ENCODE assay signal across 15 mouse cellular contexts in genomic region chr2:45118121-45118520, GRCm38 (mm10). TPM values are rescaled to one million over a fixed set of nuclear protein-coding genes. Genes with fewer than 3 reads are reported as not detected.
DNase-seq lines count a peak whose midpoint lies in the region; ATAC-seq and TF ChIP-seq lines count a peak whose summit lies in the region.
"Had no signal": no experiment of that assay in that cellular context is flagged by ENCODE, and none has a peak within 500 bp of the region (broad histone marks: within the 10 kb centered on the region; RNA-seq: fewer than 3 reads in every experiment).

No protein-coding gene starts in this region.

- WGBS in kidney, embryonic 15.5 days: 53% methylated on average over 3 of the region's 3 CpGs
- 43% methylated on average over 3 of the region's 3 CpGs for WGBS in stomach, embryonic 14.5 days

- TF ChIP-seq POLR2A in cortical plate, adult 2 months (IDR thresholded peaks at IDR 0.05; ENCODE audit: extremely low read depth, insufficient read depth, low read length): no peak

- no peak overlapping the region for H3K9ac ChIP-seq in kidney, embryonic 15.5 days
- H3K9ac ChIP-seq in stomach, embryonic 14.5 days (replicated peaks; ENCODE audit: low read depth, low read length): no peak overlapping the region
- H3K9ac ChIP-seq: liver, embryonic 14.5 days had no signal

- H3K4me3 ChIP-seq in kidney, embryonic 15.5 days (replicated peaks): no peak overlapping the region
- H3K4me3 ChIP-seq in megakaryocyte, embryonic 14.5 days (replicated peaks): peak overlapping the region; percentile 56
- no peak overlapping the region; the same call in 1 of the 2 replicates for H3K4me3 ChIP-seq in cortical plate, adult 2 months (ENCODE audit: insufficient read depth, low read length)
- no peak overlapping the region for H3K4me3 ChIP-seq in stomach, embryonic 14.5 days (ENCODE audit: low read depth, low read length)

- H3K9me3 ChIP-seq in kidney, embryonic 15.5 days (replicated peaks): no peaks in the 10 kb centered on the region
- H3K9me3 ChIP-seq in megakaryocyte, embryonic 14.5 days: no peaks in the 10 kb centered on the region
- no peaks in the 10 kb centered on the region for H3K9me3 ChIP-seq in stomach, embryonic 14.5 days (ENCODE audit: control insufficient read depth, low read depth, low read length)

- no peak for ATAC-seq in kidney, embryonic 15.5 days (replicated peaks; ENCODE audit: low FRiP score)
- ATAC-seq in megakaryocyte, adult 5-6 weeks (ENCODE audit: poor library complexity, severe bottlenecking): no peak
- no peak for ATAC-seq in stomach, embryonic 14.5 days (ENCODE audit: insufficient number of reproducible peaks, insufficient read depth, low FRiP score, low read depth)
- ATAC-seq: forebrain, postnatal 0 days; inflammation-experienced regulatory T-cells, adult 6 months; midbrain, embryonic 16.5 days; Patski had no signal

- no peak for DNase-seq in kidney, adult 11 months
- no peak for DNase-seq in spleen, postnatal 14 days (ENCODE audit: low spot score in 2 of 2)
- DNase-seq: adrenal gland, adult 2 months; cerebellum, postnatal 36 days; forebrain, postnatal 0 days; right cerebral cortex, postnatal 25 days had no signal

- TF ChIP-seq CTCF in cortical plate, adult 2 months (IDR thresholded peaks at IDR 0.05; ENCODE audit: extremely low read depth, insufficient read depth, low read length): no peak

- peaks cover 7% of the 10 kb centered on the region; the same call in 1 of the 2 replicates for H3K27me3 ChIP-seq in kidney, embryonic 15.5 days
- H3K27me3 ChIP-seq in megakaryocyte, embryonic 14.5 days (replicated peaks): no peaks in the 10 kb centered on the region
- H3K27me3 ChIP-seq in stomach, embryonic 14.5 days (ENCODE audit: control insufficient read depth, insufficient read depth, low read length): no peaks in the 10 kb centered on the region
- H3K27me3 ChIP-seq: Patski had no signal

- H3K4me1 ChIP-seq in kidney, embryonic 15.5 days: peaks cover 18% of the 10 kb centered on the region
- peaks cover 41% of the 10 kb centered on the region for H3K4me1 ChIP-seq in megakaryocyte, embryonic 14.5 days
- H3K4me1 ChIP-seq in cortical plate, adult 2 months (ENCODE audit: control insufficient read depth, insufficient read depth, low read length): no peaks in the 10 kb centered on the region; the same call in 1 of the 2 replicates
- H3K4me1 ChIP-seq in stomach, embryonic 14.5 days (ENCODE audit: control insufficient read depth, insufficient read depth, low read length): peaks cover 3% of the 10 kb centered on the region; the same call in 1 of the 2 replicates

- no peak overlapping the region for H3K27ac ChIP-seq in kidney, embryonic 15.5 days
- peak overlapping the region; percentile 59; the same call in 1 of the 2 replicates for H3K27ac ChIP-seq in cortical plate, adult 2 months (ENCODE audit: insufficient read depth, low read length)
- no peak overlapping the region for H3K27ac ChIP-seq in stomach, embryonic 14.5 days (ENCODE audit: low read length)
- H3K27ac ChIP-seq: liver, embryonic 14.5 days had no signal

- no peaks in the 10 kb centered on the region for H3K36me3 ChIP-seq in kidney, embryonic 15.5 days
- no peaks in the 10 kb centered on the region for H3K36me3 ChIP-seq in megakaryocyte, embryonic 14.5 days (replicated peaks; ENCODE audit: low read length)
- no peaks in the 10 kb centered on the region for H3K36me3 ChIP-seq in stomach, embryonic 14.5 days (ENCODE audit: control insufficient read depth, insufficient read depth, low read length)

- H3K4me2 ChIP-seq in kidney, embryonic 15.5 days: 0 out of 2 replicates have a peak overlapping the region, but pooled peaks have one; percentile 14
- H3K4me2 ChIP-seq in stomach, embryonic 14.5 days (replicated peaks; ENCODE audit: low read depth, low read length): 0 out of 2 replicates have a peak overlapping the region, but pooled peaks have one; percentile 20

RNA-seq across cellular contexts. Expression of gene Zeb2, which starts 0.9 kb away (rescaled TPM):
- 51.1 and 57.1 TPM in 2 replicates for polyA plus RNA-seq in kidney, embryonic 15.5 days (2015; fragmentation: Nextera tagmentation; extraction: Ambion mirVana)
- 14.4 and 20.1 TPM in 2 replicates for polyA plus RNA-seq in megakaryocyte, embryonic 14.5 days (2012; ENCODE audit: insufficient read depth, low replicate concordance)
- total RNA-seq in megakaryocyte, adult 5-6 weeks (2015): 288 and 305 TPM in 2 replicates
- total RNA-seq in megakaryocyte, adult 5-6 weeks (2017): 278 and 291 TPM in 2 replicates
- 63.2 and 65.4 TPM in 2 replicates for polyA plus RNA-seq in cortical plate, adult 2 months (2012; rRNA removed)
- polyA plus RNA-seq in stomach, embryonic 14.5 days (2014; fragmentation: Nextera tagmentation; extraction: Ambion mirVana): 67.9 and 73.2 TPM in 2 replicates
